Mouse (Mus musculus) lung, embryonic 14.5 days (tissue): ENCODE data around the gene Cdcp2. TPM values are rescaled to one million over a fixed set of nuclear protein-coding genes. Genes with fewer than 3 reads are reported as not detected.

Experiments used
- ATAC-seq: fragments of 200-750 bp; cut with Nextera tagmentation; 2 replicates; pipeline ENCODE4 v1.8.0; 2017; ENCODE audit warnings: mild to moderate bottlenecking, moderate TSS enrichment, moderate library complexity; ENCODE audit not compliant: insufficient read depth
- DNase-seq: peaks from one replicate; pipeline ENCODE4 v3.0.0-alpha.2; 2015
- H3K27ac ChIP-seq: fragments of 300-500 bp; sonication (generic); 2 replicates; pipeline ENCODE4 v1.5.1; 2014; ENCODE audit warnings: low read depth, mild to moderate bottlenecking, moderate library complexity
- H3K27me3 ChIP-seq: fragments of 300-500 bp; sonication (generic); 2 replicates; pipeline ENCODE4 v1.6.1; 2014; ENCODE audit warnings: low read length, control low read depth; ENCODE audit not compliant: insufficient read depth
- H3K36me3 ChIP-seq: fragments of 300-500 bp; sonication (generic); 2 replicates; pipeline ENCODE4 v1.6.1; 2014; ENCODE audit warnings: control low read depth; ENCODE audit not compliant: insufficient read depth
- H3K4me1 ChIP-seq: fragments of 300-500 bp; sonication (generic); 2 replicates; pipeline ENCODE4 v1.6.1; 2014; ENCODE audit warnings: antibody characterized with exemption, control low read depth; ENCODE audit not compliant: insufficient read depth
- H3K4me2 ChIP-seq: fragments of 300-500 bp; sonication (generic); 2 replicates; pipeline ENCODE4 v1.6.1; 2014; ENCODE audit warnings: mild to moderate bottlenecking
- H3K4me3 ChIP-seq: fragments of 300-500 bp; sonication (generic); 2 replicates; pipeline ENCODE4 v1.5.1; 2014; ENCODE audit warnings: low read depth, low read length
- H3K9ac ChIP-seq: fragments of 300-500 bp; sonication (generic); 2 replicates; pipeline ENCODE4 v1.6.1; 2014
- H3K9me3 ChIP-seq: fragments of 300-500 bp; sonication (generic); 2 replicates; pipeline ENCODE4 v1.6.1; 2016; ENCODE audit warnings: low read depth, low read length, control low read depth
- CTCF ChIP-seq: IDR thresholded peaks from 2 replicates; pipeline ENCODE4 v1.5.1; 2016; ENCODE audit warnings: antibody characterized with exemption, low read depth
- whole genome bisulfite sequencing: fragments of 180-500 bp; shearing (Covaris S2); extraction: QIAGEN DNeasy Blood & Tissue Kit; methylation state at CpG from one replicate; pipeline ENCODE4 v1.1.7; 2014; 5-methylcytosine and 5-hydroxymethylcytosine counted together
- polyA plus RNA-seq: library from polyadenylated mRNA; unstranded; fragments of >200 nt; fragmentation: Nextera tagmentation; extraction: Ambion mirVana; gene quantifications from 2 replicates; pipeline ENCODE4 v1.2.1, GENCODE M21; 2014

Cdcp2 gene
- polyA plus RNA-seq, result not detected in 2 replicates

DNA sequence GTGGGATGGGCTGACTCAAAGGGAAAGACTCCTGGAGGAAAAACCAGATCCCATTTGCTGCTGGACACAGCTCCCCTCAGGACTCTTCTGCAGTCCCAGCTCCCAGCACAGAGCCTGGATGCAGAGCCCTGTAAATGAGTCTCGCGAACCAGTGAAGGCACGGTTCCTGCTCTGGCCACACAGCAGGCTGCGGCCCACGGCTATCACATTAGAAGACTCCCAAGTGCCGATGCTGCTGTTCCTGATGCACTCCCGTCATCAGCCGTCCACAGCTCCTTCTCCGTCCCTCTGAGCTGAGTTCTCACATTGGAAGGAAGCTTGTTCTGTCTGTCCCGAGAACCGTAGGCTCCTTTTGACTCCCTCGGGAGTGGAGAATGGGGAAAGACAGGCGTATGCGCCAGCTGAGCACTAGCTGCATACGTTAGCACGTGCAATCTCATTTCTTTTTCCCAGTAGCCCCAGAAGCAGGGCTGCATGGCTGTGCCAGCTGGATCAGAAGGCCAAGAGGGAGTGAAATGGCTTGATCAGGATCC is at the start of gene Cdcp2:
TSS of gene Cdcp2 (plus strand) at position 51 of the 533 bp plus-strand sequence.
- no peaks in the 10 kb centered on the region for H3K36me3 ChIP-seq
- no peak for DNase-seq
- H3K9me3 ChIP-seq, result no peaks in the 10 kb centered on the region
- no peaks in the 10 kb centered on the region for H3K4me1 ChIP-seq
- no peak within 1 kb of the TSS for H3K4me2 ChIP-seq
- WGBS, result 63% methylated on average over 16 of the region's 16 CpGs
- H3K27ac ChIP-seq, result no peak within 1 kb of the TSS
- H3K4me3 ChIP-seq, result no peak within 1 kb of the TSS
- TF ChIP-seq CTCF, result no peak
- H3K9ac ChIP-seq, result no peak within 1 kb of the TSS
- no peaks in the 10 kb centered on the region for H3K27me3 ChIP-seq
- ATAC-seq, result no peak

DNA sequence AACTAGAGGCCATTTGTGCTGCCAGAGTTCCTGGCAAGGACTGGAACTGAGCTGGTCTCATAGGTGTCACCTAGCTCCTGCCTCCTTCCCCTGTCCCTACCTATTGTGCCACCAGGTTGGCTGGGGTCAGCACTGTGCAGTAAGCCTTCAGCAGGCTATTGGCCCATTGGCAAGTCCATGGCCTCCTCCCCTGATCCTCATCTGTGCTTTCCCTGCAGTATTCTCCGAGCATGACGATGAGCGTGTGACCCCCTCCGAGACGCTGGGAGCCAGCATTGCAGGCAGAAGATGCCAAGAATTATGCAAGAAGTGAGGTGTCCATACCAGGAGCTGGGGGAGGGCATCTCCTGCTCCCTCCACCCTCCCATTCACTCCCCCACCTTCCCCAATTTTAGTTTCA is 48.9 kb upstream of the Cdcp2 start:
- WGBS, result 78% methylated on average over 5 of the region's 5 CpGs
- Histone ChIP-seq H3K9ac (no peak overlapping the region), H3K36me3 (peaks cover 62% of the 10 kb centered on the region), H3K4me3 (no peak overlapping the region), H3K27me3 (no peaks in the 10 kb centered on the region), H3K9me3 (no peaks in the 10 kb centered on the region), H3K4me1 (no peaks in the 10 kb centered on the region), H3K4me2 (no peak overlapping the region), H3K27ac (no peak overlapping the region)
- ATAC-seq (no peak), DNase-seq (no peak)
- no peak for TF ChIP-seq CTCF

DNA sequence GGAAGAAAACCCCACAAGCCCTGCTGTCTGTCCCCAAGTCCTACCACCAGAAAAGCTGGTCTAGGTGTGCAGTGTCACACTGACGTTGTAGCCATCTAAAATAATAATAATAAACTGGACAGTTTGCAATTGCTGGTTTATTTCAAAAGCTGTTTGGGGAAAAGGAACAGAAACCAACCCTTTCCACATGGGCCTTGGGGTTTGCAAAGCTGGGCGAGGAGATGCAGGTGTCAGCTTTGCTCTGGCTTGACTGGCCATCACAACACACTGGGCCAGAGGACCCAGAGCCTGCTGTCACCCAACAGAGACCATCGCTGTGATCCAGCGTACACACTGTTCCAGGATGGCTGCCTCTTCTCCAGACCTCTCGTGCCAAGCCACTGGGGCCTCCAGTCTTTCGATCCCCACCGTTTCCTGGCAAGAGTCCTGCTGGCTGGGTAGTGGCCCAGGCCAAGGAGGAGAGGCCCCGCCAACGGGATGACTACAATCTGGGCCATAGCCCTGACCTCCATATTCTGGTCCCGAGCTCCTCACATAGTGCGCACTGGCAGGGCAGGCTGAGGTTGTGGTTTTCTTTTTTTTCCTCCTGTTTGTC is 48.0 kb upstream of the Cdcp2 start:
- no peak for TF ChIP-seq CTCF
- no peak overlapping the region for H3K9ac ChIP-seq
- ATAC-seq (no peak), DNase-seq (no peak)
- peaks cover 57% of the 10 kb centered on the region for H3K36me3 ChIP-seq
- 84% methylated on average over 11 of the region's 11 CpGs for WGBS
- no peaks in the 10 kb centered on the region for H3K9me3 ChIP-seq
- no peak overlapping the region for H3K4me3 ChIP-seq
- H3K27ac ChIP-seq, result no peak overlapping the region
- H3K4me1 ChIP-seq, result no peaks in the 10 kb centered on the region
- H3K27me3 ChIP-seq, result no peaks in the 10 kb centered on the region
- H3K4me2 ChIP-seq, result no peak overlapping the region

DNA sequence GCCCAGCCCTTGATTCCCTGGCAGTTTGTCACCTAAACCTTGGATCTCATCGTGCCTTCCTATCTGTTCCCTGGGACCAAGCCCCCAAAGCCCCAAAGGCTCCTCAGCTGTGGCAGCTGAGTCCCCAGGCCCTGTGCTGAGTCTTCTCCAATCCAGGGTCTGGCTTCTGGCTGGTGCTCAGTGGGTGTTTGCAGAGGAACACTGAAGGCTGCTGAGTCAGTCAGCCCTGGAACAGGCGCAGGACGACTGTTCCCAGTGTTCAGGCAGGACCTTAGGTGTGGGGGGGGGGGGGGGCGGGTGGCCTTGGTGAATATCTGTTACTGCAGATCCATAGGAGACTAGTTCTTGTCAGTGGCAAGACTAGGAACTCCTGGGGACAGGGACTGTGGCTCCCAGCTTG is 44.8 kb upstream of the Cdcp2 start:
- no peak for TF ChIP-seq CTCF
- ATAC-seq (no peak), DNase-seq (no peak)
- no peak overlapping the region for H3K4me3 ChIP-seq
- WGBS, result 45% methylated on average over 4 of the region's 4 CpGs
- H3K27me3 ChIP-seq, result no peaks in the 10 kb centered on the region
- H3K4me2 ChIP-seq, result no peak overlapping the region
- no peaks in the 10 kb centered on the region for H3K9me3 ChIP-seq
- H3K36me3 ChIP-seq, result peaks cover 33% of the 10 kb centered on the region
- H3K9ac ChIP-seq, result no peak overlapping the region
- H3K27ac ChIP-seq, result no peak overlapping the region
- no peaks in the 10 kb centered on the region for H3K4me1 ChIP-seq

DNA sequence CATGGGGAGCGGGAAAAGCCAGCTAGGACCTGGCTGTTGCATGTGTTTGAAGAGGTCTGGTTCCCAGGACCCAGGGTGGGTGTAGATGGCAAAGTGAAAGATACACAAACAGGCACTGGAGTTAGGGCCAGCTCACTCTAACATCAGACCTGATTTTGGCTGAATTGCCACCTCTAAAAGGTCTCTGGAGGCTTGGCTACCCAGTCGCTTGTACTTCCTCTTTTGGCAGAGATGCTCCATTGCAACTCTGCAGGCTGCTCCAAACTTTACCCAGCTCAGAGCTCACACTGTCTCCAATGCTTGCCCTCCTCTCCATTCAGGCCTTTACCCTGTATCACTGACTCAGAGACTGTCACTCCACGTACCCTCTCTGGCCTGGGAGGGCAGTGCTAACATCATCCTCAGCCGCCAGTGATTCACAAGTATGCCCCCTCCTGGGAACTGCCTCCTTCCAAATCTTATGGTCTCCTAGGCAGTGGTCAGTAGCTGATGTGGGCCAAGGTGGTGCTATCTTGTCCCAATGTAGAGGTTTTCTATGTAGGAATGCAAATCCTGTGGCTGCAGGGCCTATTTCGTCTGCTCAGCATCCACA is 43.6 kb upstream of the Cdcp2 start:
- 42% methylated on average over 5 of the region's 5 CpGs for WGBS
- no peak for ATAC-seq
- Histone ChIP-seq H3K9me3 (no peaks in the 10 kb centered on the region), H3K4me2 (no peak overlapping the region), H3K27ac (no peak overlapping the region), H3K36me3 (peaks cover 34% of the 10 kb centered on the region), H3K4me1 (no peaks in the 10 kb centered on the region), H3K4me3 (no peak overlapping the region), H3K9ac (no peak overlapping the region), H3K27me3 (no peaks in the 10 kb centered on the region)
- no peak for DNase-seq
- TF ChIP-seq CTCF, result no peak

DNA sequence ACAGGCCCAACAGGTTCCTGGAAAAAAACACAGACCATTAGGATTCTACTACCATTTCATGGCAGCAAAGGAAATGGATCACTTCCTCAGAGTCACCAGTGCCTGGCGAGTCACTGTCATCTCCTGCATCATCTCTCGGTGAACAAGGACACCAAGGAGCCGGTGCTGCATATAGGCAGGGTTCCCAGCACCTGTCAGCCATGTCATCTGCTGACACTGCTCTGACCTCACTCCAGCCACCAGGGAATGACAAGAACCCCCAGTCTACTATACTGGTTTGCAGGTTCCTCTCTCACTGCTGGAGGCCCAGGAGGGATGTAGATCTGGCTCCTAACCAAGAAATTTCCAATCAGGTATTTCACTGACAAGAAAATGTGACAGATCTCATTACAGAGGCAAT is 40.6 kb upstream of the Cdcp2 start:
- Histone ChIP-seq H3K36me3 (peaks cover 50% of the 10 kb centered on the region), H3K4me1 (no peaks in the 10 kb centered on the region), H3K9ac (no peak overlapping the region), H3K4me3 (no peak overlapping the region), H3K9me3 (no peaks in the 10 kb centered on the region), H3K4me2 (no peak overlapping the region), H3K27ac (no peak overlapping the region), H3K27me3 (no peaks in the 10 kb centered on the region)
- DNase-seq (no peak), ATAC-seq (no peak)
- WGBS, result 74% methylated on average over 3 of the region's 3 CpGs
- no peak for TF ChIP-seq CTCF

DNA sequence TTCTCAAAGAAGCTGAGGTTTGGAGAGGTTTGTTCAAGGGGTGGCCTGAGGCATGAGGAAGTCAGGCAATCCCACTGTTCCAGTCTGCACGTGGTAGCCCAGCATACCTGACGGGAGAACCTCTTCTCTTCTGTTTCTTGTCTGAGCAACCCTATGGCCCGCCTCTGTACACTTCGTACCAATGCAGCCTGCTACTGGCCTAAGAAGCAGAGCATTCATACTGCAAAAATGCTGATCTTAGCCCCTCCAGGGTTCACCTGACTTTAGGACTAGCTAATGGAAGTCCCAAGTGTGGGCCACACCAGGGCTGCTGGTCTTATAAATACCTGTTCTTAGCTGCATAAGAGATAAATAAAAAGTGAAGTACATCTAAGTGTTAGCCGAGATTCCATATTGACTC is 38.3 kb upstream of the Cdcp2 start:
- DNase-seq (no peak), ATAC-seq (no peak)
- no peak overlapping the region for H3K4me2 ChIP-seq
- no peak overlapping the region for H3K27ac ChIP-seq
- H3K4me1 ChIP-seq, result no peaks in the 10 kb centered on the region
- no peak overlapping the region for H3K9ac ChIP-seq
- no peaks in the 10 kb centered on the region for H3K27me3 ChIP-seq
- H3K9me3 ChIP-seq, result no peaks in the 10 kb centered on the region
- no peak overlapping the region for H3K4me3 ChIP-seq
- TF ChIP-seq CTCF, result no peak
- WGBS, result 83% methylated on average over 5 of the region's 5 CpGs
- H3K36me3 ChIP-seq, result peaks cover 70% of the 10 kb centered on the region
